Mouse (Mus musculus): ENCODE measurements around the gene Pkmyt1. TPM values are rescaled to one million over a fixed set of nuclear protein-coding genes. Genes with fewer than 3 reads are reported as not detected.
"Not testable (repeated sequence)": the region's sequence is repeated elsewhere in the genome, so short reads cannot be mapped to it uniquely, and the experiment has no call there.

Pkmyt1 gene
- polyA plus RNA-seq, 1 experiment: 10.9 TPM

- H3K27ac ChIP-seq (ENCODE audit: insufficient read depth, low read length): no peak overlapping the region
- H3K4me1 ChIP-seq (ENCODE audit: control insufficient read depth, insufficient read depth, low read length): no peaks in the 10 kb centered on the region
- no peak overlapping the region for H3K4me3 ChIP-seq (ENCODE audit: insufficient read depth, low read length)
- TF ChIP-seq CTCF (IDR thresholded peaks at IDR 0.05; ENCODE audit: borderline replicate concordance, insufficient read depth, low read length) (no peak), POLR2A (IDR thresholded peaks at IDR 0.05; ENCODE audit: low read depth, low read length) (no peak)
Measured at GRCm38 (mm10) chr17:23758801-23759200, 32.7 kb downstream of the Pkmyt1 start.

- TF ChIP-seq CTCF (IDR thresholded peaks at IDR 0.05; ENCODE audit: borderline replicate concordance, insufficient read depth, low read length): no peak
- TF ChIP-seq POLR2A (IDR thresholded peaks at IDR 0.05; ENCODE audit: low read depth, low read length): no peak
- no peak overlapping the region for H3K27ac ChIP-seq (ENCODE audit: insufficient read depth, low read length)
- no peaks in the 10 kb centered on the region for H3K4me1 ChIP-seq (ENCODE audit: control insufficient read depth, insufficient read depth, low read length)
- H3K4me3 ChIP-seq (ENCODE audit: insufficient read depth, low read length): no peak overlapping the region
Measured at GRCm38 (mm10) chr17:23760231-23760630, 34.1 kb downstream of the Pkmyt1 start.

- TF ChIP-seq POLR2A (IDR thresholded peaks at IDR 0.05; ENCODE audit: low read depth, low read length) (no peak), CTCF (IDR thresholded peaks at IDR 0.05; ENCODE audit: borderline replicate concordance, insufficient read depth, low read length) (no peak)
- no peaks in the 10 kb centered on the region for H3K4me1 ChIP-seq (ENCODE audit: control insufficient read depth, insufficient read depth, low read length)
- H3K4me3 ChIP-seq (ENCODE audit: insufficient read depth, low read length): no peak overlapping the region
- no peak overlapping the region for H3K27ac ChIP-seq (ENCODE audit: insufficient read depth, low read length)
Measured at GRCm38 (mm10) chr17:23761155-23761554, 35.0 kb downstream of the Pkmyt1 start.

GRCm38 (mm10) chr17:23762976-23763375, 36.8 kb downstream of the Pkmyt1 start:
- H3K4me3 ChIP-seq (ENCODE audit: insufficient read depth, low read length): no peak overlapping the region
- H3K27ac ChIP-seq (ENCODE audit: insufficient read depth, low read length): no peak overlapping the region
- TF ChIP-seq CTCF (IDR thresholded peaks at IDR 0.05; ENCODE audit: borderline replicate concordance, insufficient read depth, low read length) (no peak), POLR2A (IDR thresholded peaks at IDR 0.05; ENCODE audit: low read depth, low read length) (no peak)
- no peaks in the 10 kb centered on the region for H3K4me1 ChIP-seq (ENCODE audit: control insufficient read depth, insufficient read depth, low read length)

GRCm38 (mm10) chr17:23770493-23770892, 44.4 kb downstream of the Pkmyt1 start:
- Histone ChIP-seq H3K4me3 (ENCODE audit: insufficient read depth, low read length) (peak overlapping the region; percentile 85), H3K27ac (ENCODE audit: insufficient read depth, low read length) (peak overlapping the region; percentile 32), H3K4me1 (ENCODE audit: control insufficient read depth, insufficient read depth, low read length) (peaks cover 2% of the 10 kb centered on the region; the same call in 1 of the 2 replicates)

GRCm38 (mm10) chr17:23770896-23771283, 44.8 kb downstream of the Pkmyt1 start:
- Histone ChIP-seq H3K27ac (ENCODE audit: insufficient read depth, low read length) (peak overlapping the region; percentile 32), H3K4me3 (ENCODE audit: insufficient read depth, low read length) (peak overlapping the region; percentile 85), H3K4me1 (ENCODE audit: control insufficient read depth, insufficient read depth, low read length) (peaks cover 2% of the 10 kb centered on the region; the same call in 1 of the 2 replicates)
- TF ChIP-seq CTCF (IDR thresholded peaks at IDR 0.05; ENCODE audit: borderline replicate concordance, insufficient read depth, low read length): no peak
- no peak; the same call in 1 of the 2 replicates for TF ChIP-seq POLR2A (IDR thresholded peaks at IDR 0.05; ENCODE audit: low read depth, low read length)

More at GRCm38 (mm10) chr17:23770493-23770892, 44.4 kb downstream of the Pkmyt1 start:
- no peak for TF ChIP-seq POLR2A (IDR thresholded peaks at IDR 0.05; ENCODE audit: low read depth, low read length)
- TF ChIP-seq CTCF (IDR thresholded peaks at IDR 0.05; ENCODE audit: borderline replicate concordance, insufficient read depth, low read length): no peak

- Histone ChIP-seq H3K4me3 (ENCODE audit: insufficient read depth, low read length) (peak within 1 kb of the TSS; percentile 85), H3K27ac (ENCODE audit: insufficient read depth, low read length) (peak within 1 kb of the TSS; percentile 32), H3K4me1 (ENCODE audit: control insufficient read depth, insufficient read depth, low read length) (peaks cover 2% of the 10 kb centered on the region; the same call in 1 of the 2 replicates)
- TF ChIP-seq CTCF (IDR thresholded peaks at IDR 0.05; ENCODE audit: borderline replicate concordance, insufficient read depth, low read length) (no peak), POLR2A (IDR thresholded peaks at IDR 0.05; ENCODE audit: low read depth, low read length) (peak; percentile 57)
Measured at GRCm38 (mm10) chr17:23771284-23772218, 45.4 kb downstream of the Pkmyt1 start, which contains the start of gene Flywch1. Gene Flywch1 (minus strand): TSS chr17:23771602.

- not testable (repeated sequence) for H3K4me1 ChIP-seq (ENCODE audit: control insufficient read depth, insufficient read depth, low read length); H3K4me3 ChIP-seq (ENCODE audit: insufficient read depth, low read length)
Measured at GRCm38 (mm10) chr17:23772219-23772556, 46.1 kb downstream of the Pkmyt1 start.

GRCm38 (mm10) chr17:23773676-23774075, 47.5 kb downstream of the Pkmyt1 start:
- no peak overlapping the region for H3K4me3 ChIP-seq (ENCODE audit: insufficient read depth, low read length)
- H3K4me1 ChIP-seq (ENCODE audit: control insufficient read depth, insufficient read depth, low read length): peaks cover 2% of the 10 kb centered on the region; the same call in 1 of the 2 replicates
- H3K27ac ChIP-seq (ENCODE audit: insufficient read depth, low read length): no peak overlapping the region
- TF ChIP-seq POLR2A (IDR thresholded peaks at IDR 0.05; ENCODE audit: low read depth, low read length) (no peak), CTCF (IDR thresholded peaks at IDR 0.05; ENCODE audit: borderline replicate concordance, insufficient read depth, low read length) (no peak)

More at GRCm38 (mm10) chr17:23772219-23772556, 46.1 kb downstream of the Pkmyt1 start:
- not testable (repeated sequence) for H3K27ac ChIP-seq (ENCODE audit: insufficient read depth, low read length)

GRCm38 (mm10) chr17:23774090-23774489, 48.0 kb downstream of the Pkmyt1 start:
- Histone ChIP-seq H3K27ac (ENCODE audit: insufficient read depth, low read length) (no peak overlapping the region), H3K4me3 (ENCODE audit: insufficient read depth, low read length) (no peak overlapping the region), H3K4me1 (ENCODE audit: control insufficient read depth, insufficient read depth, low read length) (peaks cover 2% of the 10 kb centered on the region; the same call in 1 of the 2 replicates)
- TF ChIP-seq CTCF (IDR thresholded peaks at IDR 0.05; ENCODE audit: borderline replicate concordance, insufficient read depth, low read length): peak; percentile 84
- TF ChIP-seq POLR2A (IDR thresholded peaks at IDR 0.05; ENCODE audit: low read depth, low read length): no peak

Measured in embryonic fibroblast, embryonic 13.5 days (primary cell).